Mouse (Mus musculus) neural tube, embryonic 14.5 days (tissue): ENCODE measurements around the gene Ispd. TPM values are rescaled to one million over a fixed set of nuclear protein-coding genes. Genes with fewer than 3 reads are reported as not detected.
A peak's percentile ranks its signal among the peaks of the same experiment; 100 is the strongest.

Experiments
- ATAC-seq: fragments of 200-750 bp; cut with Nextera tagmentation; 2 replicates; pipeline ENCODE4 v1.8.0; 2017; ENCODE audit warnings: low read depth, mild to moderate bottlenecking, moderate TSS enrichment, moderate library complexity
- H3K27ac ChIP-seq: fragments of 300-500 bp; sonication (generic); 2 replicates; pipeline ENCODE4 v1.5.1; 2014; ENCODE audit warnings: low read depth, mild to moderate bottlenecking, control low read depth, low read length, moderate library complexity, mixed read lengths
- H3K27me3 ChIP-seq: fragments of 300-500 bp; sonication (generic); 2 replicates; pipeline ENCODE4 v1.6.1; 2014; ENCODE audit warnings: low read length; ENCODE audit not compliant: control insufficient read depth, insufficient read depth
- H3K36me3 ChIP-seq: fragments of 300-500 bp; sonication (generic); 2 replicates; pipeline ENCODE4 v1.6.1; 2014; ENCODE audit warnings: low read length, mixed read lengths; ENCODE audit not compliant: control insufficient read depth, insufficient read depth
- H3K4me1 ChIP-seq: fragments of 300-500 bp; sonication (generic); 2 replicates; pipeline ENCODE4 v1.6.1; 2014; ENCODE audit warnings: low read length; ENCODE audit not compliant: control insufficient read depth, insufficient read depth
- H3K4me2 ChIP-seq: fragments of 300-500 bp; sonication (generic); 2 replicates; pipeline ENCODE4 v1.6.1; 2014; ENCODE audit warnings: mild to moderate bottlenecking, low read depth, low read length, control low read depth
- H3K4me3 ChIP-seq: fragments of 300-500 bp; sonication (generic); 2 replicates; pipeline ENCODE4 v1.5.1; 2014; ENCODE audit warnings: low read depth, low read length, control low read depth, mixed read lengths
- H3K9ac ChIP-seq: fragments of 300-500 bp; sonication (generic); replicated peaks from 2 replicates; pipeline ENCODE4 v1.6.1; 2014; ENCODE audit warnings: low read depth, mild to moderate bottlenecking, control low read depth, low read length, mixed read lengths
- H3K9me3 ChIP-seq: fragments of 300-500 bp; sonication (generic); 2 replicates; pipeline ENCODE4 v1.6.1; 2016; ENCODE audit warnings: low read length; ENCODE audit not compliant: control insufficient read depth
- WGBS: fragments of 180-500 bp; shearing (Covaris S2); extraction: QIAGEN DNeasy Blood & Tissue Kit; methylation state at CpG from one replicate; pipeline ENCODE4 v1.1.7; 2014; 5-methylcytosine and 5-hydroxymethylcytosine counted together
- polyA plus RNA-seq: library from polyadenylated mRNA; unstranded; fragments of >200 nt; fragmentation: Nextera tagmentation; extraction: Ambion mirVana; gene quantifications from 2 replicates; pipeline ENCODE4 v1.2.1, GENCODE M21; 2014

The Ispd gene
- polyA plus RNA-seq, 1 experiment from 2014 or later, result 18.0 TPM

DNA sequence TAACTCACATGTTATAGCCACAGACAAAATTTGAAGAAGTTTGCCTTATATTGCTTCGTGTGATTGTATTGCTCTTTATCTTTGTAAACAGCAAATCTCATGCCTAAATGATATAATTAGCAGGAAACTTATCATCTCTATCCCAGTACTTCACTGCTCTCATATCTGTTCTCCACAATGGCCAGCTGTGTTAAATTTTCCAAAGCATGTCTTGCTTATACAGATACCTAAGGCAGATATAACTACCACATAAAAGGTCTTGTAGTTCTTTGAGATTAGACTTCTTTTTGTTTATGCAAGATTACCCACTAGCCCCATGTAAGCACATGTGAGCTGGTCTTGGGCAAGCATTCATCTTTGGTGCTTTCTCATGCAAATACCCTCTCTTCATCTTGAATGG lies 327.6 kb downstream of the Ispd start:
- H3K36me3 ChIP-seq, result no peaks in the 10 kb centered on the region
- no peak for ATAC-seq
- no peaks in the 10 kb centered on the region for H3K27me3 ChIP-seq
- no peak overlapping the region for H3K4me3 ChIP-seq
- H3K4me2 ChIP-seq, result no peak overlapping the region
- H3K9ac ChIP-seq, result no peak overlapping the region
- H3K9me3 ChIP-seq, result no peaks in the 10 kb centered on the region
- H3K4me1 ChIP-seq, result no peaks in the 10 kb centered on the region
- H3K27ac ChIP-seq, result no peak overlapping the region
- WGBS, result 83% methylated on average over 1 of the region's 1 CpGs

DNA sequence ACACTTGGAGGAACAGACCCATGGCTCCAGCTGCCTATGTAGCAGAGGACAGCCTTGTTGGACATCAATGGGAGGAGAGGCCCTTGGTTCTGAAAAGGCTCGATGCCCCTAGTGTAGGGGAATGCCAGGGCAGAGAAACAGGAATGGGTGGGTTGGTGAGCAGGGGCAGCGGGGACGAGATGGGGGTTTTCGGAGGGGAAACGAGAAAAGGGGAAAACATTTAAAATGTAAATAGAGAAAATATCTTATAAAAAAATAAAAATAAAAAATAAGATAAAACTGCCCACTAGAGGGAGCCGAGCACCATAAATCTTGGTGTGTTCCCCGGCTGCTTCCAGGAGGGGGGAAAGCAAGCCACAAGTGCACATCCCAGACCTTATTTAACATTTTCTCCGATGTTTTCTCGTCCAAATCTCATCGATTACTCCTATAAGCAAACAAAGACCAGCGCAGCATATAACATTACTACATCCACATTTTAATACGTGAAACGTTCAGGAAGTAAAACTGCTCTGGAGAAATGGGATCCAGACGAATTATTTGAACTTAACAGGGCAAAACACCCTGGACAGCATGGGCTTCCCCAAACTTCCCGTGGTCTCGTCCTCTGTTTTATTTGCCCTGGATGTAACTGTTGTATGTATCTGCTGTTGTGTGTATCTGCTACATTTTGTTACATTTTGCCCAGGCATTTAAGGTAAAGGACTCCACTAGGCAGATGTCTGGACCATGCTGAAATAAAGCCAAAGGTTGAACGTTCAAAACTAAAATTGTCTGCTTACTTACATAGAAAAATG lies 332.8 kb downstream of the Ispd start:
- H3K4me2 ChIP-seq, result peak overlapping the region; percentile 19; the same call in 1 of the 2 replicates
- 31% methylated on average over 17 of the region's 17 CpGs for WGBS
- no peak overlapping the region for H3K4me3 ChIP-seq
- no peaks in the 10 kb centered on the region for H3K27me3 ChIP-seq
- no peak overlapping the region for H3K9ac ChIP-seq
- H3K4me1 ChIP-seq, result no peaks in the 10 kb centered on the region
- H3K9me3 ChIP-seq, result no peaks in the 10 kb centered on the region
- peak; percentile 75; the same call in 1 of the 2 replicates for ATAC-seq
- H3K36me3 ChIP-seq, result no peaks in the 10 kb centered on the region
- no peak overlapping the region for H3K27ac ChIP-seq

DNA sequence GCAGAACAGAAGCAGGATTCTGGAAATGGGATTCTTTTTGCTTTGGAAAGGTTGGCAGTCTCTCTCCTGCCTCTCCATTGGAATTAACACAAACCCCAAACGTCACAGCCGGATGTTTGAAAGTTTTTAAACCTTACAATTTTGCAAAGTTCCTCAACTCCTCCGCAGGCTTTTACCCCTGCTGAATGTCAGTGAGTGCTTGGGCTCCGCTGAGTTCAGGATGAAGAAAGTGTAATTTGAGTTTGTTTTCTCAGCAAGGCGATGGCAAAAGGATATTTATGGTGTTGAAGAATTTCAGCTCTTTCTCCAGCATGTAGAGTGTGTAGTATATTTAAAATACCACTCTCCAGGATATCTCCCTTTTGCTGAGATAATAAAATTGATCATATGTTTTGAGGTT lies 336.3 kb downstream of the Ispd start:
- WGBS, result 67% methylated on average over 5 of the region's 5 CpGs

DNA sequence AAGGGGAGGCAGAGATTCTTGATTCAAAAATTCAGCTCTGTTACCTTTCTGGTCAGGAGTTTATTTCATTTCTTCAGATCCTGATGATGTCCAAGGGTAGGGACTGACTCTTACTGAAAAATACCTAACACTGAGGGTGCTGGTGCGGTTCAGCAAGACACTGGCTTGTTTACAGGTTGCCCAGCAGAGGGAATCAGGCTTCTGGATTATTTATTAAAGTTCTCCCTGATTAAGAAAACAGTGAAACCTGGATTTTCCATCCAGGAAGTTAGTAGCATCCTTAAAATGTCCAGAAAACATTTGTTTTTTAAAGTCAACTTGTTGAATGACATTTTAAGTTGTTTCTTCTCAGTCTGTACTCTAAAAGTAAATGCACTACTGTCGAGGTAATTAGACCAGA lies 337.2 kb downstream of the Ispd start:
- no peak for ATAC-seq
- Histone ChIP-seq H3K27me3 (no peaks in the 10 kb centered on the region), H3K9me3 (no peaks in the 10 kb centered on the region), H3K4me3 (no peak overlapping the region), H3K27ac (no peak overlapping the region), H3K4me2 (no peak overlapping the region), H3K4me1 (peaks cover 4% of the 10 kb centered on the region; the same call in 1 of the 2 replicates), H3K9ac (no peak overlapping the region), H3K36me3 (no peaks in the 10 kb centered on the region)
- 70% methylated on average over 2 of the region's 2 CpGs for WGBS

More for the DNA sequence above, 336.3 kb downstream of the Ispd start:
- Histone ChIP-seq H3K36me3 (no peaks in the 10 kb centered on the region), H3K27ac (no peak overlapping the region), H3K4me1 (peaks cover 4% of the 10 kb centered on the region; the same call in 1 of the 2 replicates), H3K4me3 (no peak overlapping the region), H3K27me3 (no peaks in the 10 kb centered on the region), H3K9me3 (no peaks in the 10 kb centered on the region), H3K9ac (no peak overlapping the region), H3K4me2 (no peak overlapping the region)
- ATAC-seq, result no peak

DNA sequence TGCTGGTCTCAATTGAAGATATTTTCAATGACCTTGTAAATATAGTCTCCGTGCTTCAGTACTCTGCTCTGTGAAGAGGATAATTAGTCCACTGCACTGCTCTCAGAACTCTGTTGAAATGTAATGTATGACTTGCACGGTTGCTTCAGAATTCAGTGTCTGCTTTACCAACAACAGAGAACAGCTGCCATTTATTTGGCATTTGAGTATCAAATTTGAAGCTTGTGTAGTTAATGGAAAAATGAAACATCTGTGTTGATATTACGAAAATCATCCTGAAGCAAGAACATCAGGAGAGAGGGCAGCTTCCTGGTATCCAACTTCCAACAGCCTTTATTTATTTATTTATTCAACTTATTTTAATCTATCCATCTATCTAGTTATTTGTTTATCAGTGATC lies 337.8 kb downstream of the Ispd start:
- H3K9ac ChIP-seq, result no peak overlapping the region
- peaks cover 4% of the 10 kb centered on the region; the same call in 1 of the 2 replicates for H3K4me1 ChIP-seq
- no peaks in the 10 kb centered on the region for H3K27me3 ChIP-seq
- WGBS, result 64% methylated on average over 3 of the region's 3 CpGs
- no peak overlapping the region for H3K4me2 ChIP-seq
- H3K36me3 ChIP-seq, result no peaks in the 10 kb centered on the region
- no peaks in the 10 kb centered on the region for H3K9me3 ChIP-seq
- no peak overlapping the region for H3K4me3 ChIP-seq
- no peak for ATAC-seq
- H3K27ac ChIP-seq, result no peak overlapping the region

DNA sequence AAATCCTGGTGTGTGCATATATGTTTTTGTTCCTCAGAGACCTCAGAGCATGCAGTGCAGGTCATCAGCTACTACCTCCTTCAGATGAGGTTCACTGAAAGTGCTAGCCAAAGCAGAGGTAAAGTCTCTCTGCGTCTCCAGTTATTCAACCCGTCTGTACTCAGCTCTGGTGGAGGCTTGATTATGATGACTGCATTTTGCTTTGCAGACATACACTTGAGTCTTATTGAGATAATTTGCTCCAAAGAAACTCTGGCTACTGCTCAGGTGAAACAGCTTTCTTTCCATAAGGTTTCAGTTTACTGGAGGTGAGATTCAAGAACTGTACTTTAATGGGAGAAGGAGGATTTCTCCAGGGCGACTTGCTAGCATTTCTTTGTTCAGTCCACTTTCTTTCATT lies 339.5 kb downstream of the Ispd start:
- Histone ChIP-seq H3K36me3 (no peaks in the 10 kb centered on the region), H3K4me1 (peaks cover 4% of the 10 kb centered on the region; the same call in 1 of the 2 replicates), H3K9ac (no peak overlapping the region), H3K27me3 (no peaks in the 10 kb centered on the region), H3K4me2 (no peak overlapping the region), H3K27ac (no peak overlapping the region), H3K9me3 (no peaks in the 10 kb centered on the region), H3K4me3 (no peak overlapping the region)
- ATAC-seq, result no peak
- WGBS, result 78% methylated on average over 3 of the region's 3 CpGs

DNA sequence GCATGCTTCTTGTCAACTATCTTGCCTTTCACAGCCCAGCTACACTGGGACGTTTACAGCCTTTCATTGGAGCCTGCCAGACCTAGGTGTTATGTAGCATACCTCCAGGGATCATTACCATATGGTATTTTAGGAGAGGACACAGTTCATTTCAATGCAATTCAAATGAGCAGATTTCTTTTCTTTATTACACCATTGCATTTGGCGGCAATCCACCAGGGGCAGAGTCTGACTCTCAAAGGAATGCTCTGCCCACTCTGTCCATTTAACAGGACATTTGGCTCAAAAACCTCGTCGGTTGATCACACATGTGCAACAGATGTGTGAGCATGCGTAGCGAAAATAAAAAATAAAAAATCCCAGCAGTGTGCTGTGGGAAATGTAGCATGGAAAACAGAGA lies 340.0 kb downstream of the Ispd start:
- peak; percentile 28; the same call in 1 of the 2 replicates for ATAC-seq
- 27% methylated on average over 6 of the region's 6 CpGs for WGBS

DNA sequence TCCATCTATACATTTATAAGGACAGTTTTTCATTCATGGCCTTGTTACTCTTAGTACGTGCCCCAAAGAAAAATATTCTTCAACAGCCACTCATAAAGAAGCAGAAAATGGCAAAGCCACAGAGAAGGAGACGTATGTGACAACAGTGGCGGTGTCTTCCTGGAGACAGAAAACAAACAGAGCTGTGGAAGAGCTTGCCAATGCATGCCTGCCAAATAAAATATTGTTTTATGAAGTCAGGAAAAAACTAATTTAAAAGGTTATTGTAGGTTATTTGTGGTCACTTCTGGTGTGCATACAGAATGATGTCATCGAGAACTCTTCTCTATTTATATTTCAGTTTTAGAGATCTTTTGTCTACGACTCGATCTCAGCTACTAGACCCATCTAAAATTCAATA lies 341.5 kb downstream of the Ispd start:
- H3K4me1 ChIP-seq, result peaks cover 4% of the 10 kb centered on the region; the same call in 1 of the 2 replicates
- ATAC-seq, result no peak
- H3K27ac ChIP-seq, result no peak overlapping the region
- H3K4me2 ChIP-seq, result no peak overlapping the region
- H3K4me3 ChIP-seq, result no peak overlapping the region
- no peaks in the 10 kb centered on the region for H3K27me3 ChIP-seq
- WGBS, result 79% methylated on average over 6 of the region's 6 CpGs
- no peaks in the 10 kb centered on the region for H3K36me3 ChIP-seq
- H3K9me3 ChIP-seq, result no peaks in the 10 kb centered on the region
- no peak overlapping the region for H3K9ac ChIP-seq

More for the DNA sequence above, 340.0 kb downstream of the Ispd start:
- H3K4me3 ChIP-seq, result no peak overlapping the region
- H3K27ac ChIP-seq, result no peak overlapping the region
- no peaks in the 10 kb centered on the region for H3K27me3 ChIP-seq
- H3K9me3 ChIP-seq, result no peaks in the 10 kb centered on the region
- H3K4me2 ChIP-seq, result no peak overlapping the region
- H3K9ac ChIP-seq, result no peak overlapping the region
- peaks cover 4% of the 10 kb centered on the region; the same call in 1 of the 2 replicates for H3K4me1 ChIP-seq
- no peaks in the 10 kb centered on the region for H3K36me3 ChIP-seq

DNA sequence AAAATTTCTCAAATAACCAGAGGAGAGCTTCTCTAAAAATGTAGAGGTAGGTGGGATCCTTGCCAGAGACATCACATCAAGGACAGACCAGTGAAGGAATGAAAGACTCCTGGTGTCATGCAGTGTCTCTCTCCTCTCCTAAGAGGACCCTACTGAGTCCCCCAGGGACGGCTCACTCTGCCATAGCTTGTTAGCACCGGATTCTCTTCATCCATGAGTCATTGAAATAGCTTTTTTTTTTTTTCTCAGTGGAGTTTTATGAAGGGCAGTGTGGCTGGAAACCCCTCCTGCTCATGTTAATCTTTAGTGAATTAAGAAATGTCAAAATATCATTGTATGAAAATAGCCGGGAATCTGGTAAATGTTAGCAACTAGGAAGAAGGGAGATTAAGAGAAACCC lies 342.1 kb downstream of the Ispd start:
- no peaks in the 10 kb centered on the region for H3K27me3 ChIP-seq
- H3K36me3 ChIP-seq, result no peaks in the 10 kb centered on the region
- H3K9ac ChIP-seq, result no peak overlapping the region
- H3K4me2 ChIP-seq, result no peak overlapping the region
- ATAC-seq, result no peak
- H3K27ac ChIP-seq, result no peak overlapping the region
- peaks cover 4% of the 10 kb centered on the region; the same call in 1 of the 2 replicates for H3K4me1 ChIP-seq
- H3K4me3 ChIP-seq, result no peak overlapping the region
- 66% methylated on average over 3 of the region's 3 CpGs for WGBS
- no peaks in the 10 kb centered on the region for H3K9me3 ChIP-seq
